Mouse (Mus musculus) urinary bladder, postnatal 4 days (tissue): ENCODE measurements around the gene Acot10.
"Not testable (repeated sequence)": the region's sequence is repeated elsewhere in the genome, so short reads cannot be mapped to it uniquely, and the experiment has no call there.

Experiments used
- DNase-seq, 2 experiments: peaks; one replicate each; pipeline ENCODE4 v3.0.0; 2021 to 2022; ENCODE audit warnings: low spot score in 2 of 2

Acot10 gene

GRCm38 (mm10) chr15:20666650-20667049, at the start of gene Acot10:
Acot10 (minus strand) TSS chr15:20666750.
- no peak for DNase-seq

- DNase-seq = no peak
Measured at GRCm38 (mm10) chr15:20711859-20712258, 45.3 kb upstream of the Acot10 start.

GRCm38 (mm10) chr15:20696229-20696628, 29.7 kb upstream of the Acot10 start:
- no peak for DNase-seq

- DNase-seq = no peak
Measured at GRCm38 (mm10) chr15:20684200-20684599, 17.6 kb upstream of the Acot10 start.

- no peak for DNase-seq
Measured at GRCm38 (mm10) chr15:20682719-20683118, 16.2 kb upstream of the Acot10 start.

GRCm38 (mm10) chr15:20669507-20669906, 3.0 kb upstream of the Acot10 start:
- DNase-seq = not testable (repeated sequence)

- DNase-seq = no peak
Measured at GRCm38 (mm10) chr15:20667989-20668388, 1.4 kb upstream of the Acot10 start.

GRCm38 (mm10) chr15:20667350-20667749, 800 bp upstream of the Acot10 start:
- DNase-seq = no peak

- no peak for DNase-seq
Measured at GRCm38 (mm10) chr15:20660221-20660620, 6.3 kb downstream of the Acot10 start.

- DNase-seq = no peak
Measured at GRCm38 (mm10) chr15:20642905-20643414, 23.6 kb downstream of the Acot10 start.

- DNase-seq = no peak
Measured at GRCm38 (mm10) chr15:20639155-20639554, 27.4 kb downstream of the Acot10 start.

- DNase-seq = no peak
Measured at GRCm38 (mm10) chr15:20634593-20634992, 32.0 kb downstream of the Acot10 start.
